Mouse (Mus musculus) kidney, adult 9 months (tissue): ENCODE results near the gene Mcmbp.
"Not testable (repeated sequence)": the region's sequence is repeated elsewhere in the genome, so short reads cannot be mapped to it uniquely, and the experiment has no call there.

ENCODE experiments used
- DNase-seq: peaks from one replicate; pipeline ENCODE4 v3.0.0; 2022

Gene Mcmbp

DNA sequence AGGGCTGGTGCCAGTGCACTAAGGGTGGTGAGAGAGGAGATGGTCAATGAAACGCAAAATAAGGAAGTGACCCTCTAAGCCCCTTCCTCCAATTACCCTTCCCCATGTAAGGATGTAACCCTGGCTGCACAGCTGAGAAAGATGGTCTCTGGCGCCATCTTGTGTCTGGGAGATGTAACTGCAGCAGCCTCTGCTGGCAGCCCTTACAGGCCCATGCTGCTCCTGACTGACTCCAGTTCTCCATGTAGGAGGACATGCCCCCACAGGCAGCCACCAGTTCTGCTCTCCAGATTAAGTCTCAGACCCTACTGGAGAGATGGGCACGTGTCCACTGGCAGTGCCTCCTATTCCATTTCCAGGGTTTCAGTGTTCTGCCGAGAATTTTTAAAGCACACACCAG, 34.6 kb downstream of the Mcmbp start:
- DNase-seq = peak; percentile 68

DNA sequence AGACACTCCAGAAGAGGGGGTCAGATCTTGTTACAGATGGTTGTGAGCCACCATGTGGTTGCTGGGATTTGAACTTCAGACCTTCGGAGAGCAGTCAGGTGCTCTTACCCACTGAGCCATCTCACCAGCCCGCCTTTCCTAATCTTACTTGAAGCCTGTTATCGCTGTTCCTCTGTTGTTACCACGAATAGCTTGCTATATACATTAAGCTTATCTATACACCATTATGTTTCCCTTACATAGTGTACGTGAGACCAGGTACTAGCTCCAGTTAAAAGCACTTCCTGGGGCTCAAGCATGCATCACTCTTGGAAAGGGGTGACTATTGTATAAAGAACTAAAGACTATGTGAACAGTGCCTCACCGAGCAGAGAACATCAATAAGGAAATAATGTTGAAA, 40.3 kb downstream of the Mcmbp start:
- DNase-seq = not testable (repeated sequence)

DNA sequence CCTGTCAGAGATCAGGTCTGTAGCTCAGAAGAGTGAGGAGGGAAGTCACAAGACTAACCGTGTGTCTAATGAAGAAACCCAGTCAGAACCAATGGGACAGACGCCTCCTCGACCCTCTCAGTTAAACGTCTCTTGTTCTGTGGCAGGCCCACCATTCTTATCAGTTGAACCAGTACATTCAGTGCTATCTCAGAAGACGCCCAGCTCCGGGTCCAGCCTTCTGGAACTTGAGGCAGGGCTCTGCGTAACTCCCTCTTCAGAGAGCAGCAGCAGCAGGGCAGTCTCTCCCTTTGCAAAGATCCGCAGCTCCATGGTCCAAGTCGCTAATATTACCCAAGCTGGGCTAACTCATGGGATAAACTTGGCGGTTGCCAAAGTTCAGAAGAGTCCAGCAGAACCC, 45.4 kb downstream of the Mcmbp start:
- DNase-seq = no peak

DNA sequence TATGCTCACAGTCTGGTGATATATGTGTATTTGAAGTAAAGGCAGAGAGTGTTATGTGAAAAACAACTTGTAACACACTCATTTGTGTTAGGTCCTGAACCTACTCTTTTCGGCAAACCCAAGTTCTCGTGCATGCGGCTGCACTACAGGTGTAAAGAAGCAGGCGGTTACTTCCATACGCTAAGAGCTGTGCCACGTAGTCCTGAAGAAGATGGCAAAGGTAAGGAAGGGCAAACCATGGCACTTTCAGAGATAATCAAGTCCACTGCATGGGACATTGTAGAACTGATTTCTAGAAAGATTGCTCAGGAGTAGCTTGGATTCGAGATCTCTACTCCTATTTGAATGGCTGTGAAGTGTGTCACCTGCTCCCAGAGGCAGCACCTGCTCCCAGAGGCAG, 48.1 kb downstream of the Mcmbp start:
- DNase-seq = no peak

DNA sequence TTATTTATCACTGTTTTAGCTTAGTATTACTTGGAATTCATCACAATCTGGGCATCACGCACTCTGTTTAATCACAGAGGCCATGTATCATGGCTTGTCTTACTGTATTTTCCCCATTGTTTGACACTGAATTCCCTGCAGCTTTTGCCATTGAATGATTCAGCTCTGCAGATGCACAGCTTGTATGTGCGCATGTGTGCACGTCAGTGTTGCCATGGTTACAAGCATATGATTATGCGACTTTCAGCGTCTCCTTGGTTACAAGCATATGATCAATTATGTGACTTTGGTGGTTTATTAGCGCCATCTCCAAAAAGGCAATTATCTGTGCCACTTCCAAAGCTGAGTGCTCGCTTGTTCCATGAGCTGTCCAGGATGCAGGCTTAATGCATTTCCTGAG, 49.5 kb downstream of the Mcmbp start:
- no peak for DNase-seq

DNA sequence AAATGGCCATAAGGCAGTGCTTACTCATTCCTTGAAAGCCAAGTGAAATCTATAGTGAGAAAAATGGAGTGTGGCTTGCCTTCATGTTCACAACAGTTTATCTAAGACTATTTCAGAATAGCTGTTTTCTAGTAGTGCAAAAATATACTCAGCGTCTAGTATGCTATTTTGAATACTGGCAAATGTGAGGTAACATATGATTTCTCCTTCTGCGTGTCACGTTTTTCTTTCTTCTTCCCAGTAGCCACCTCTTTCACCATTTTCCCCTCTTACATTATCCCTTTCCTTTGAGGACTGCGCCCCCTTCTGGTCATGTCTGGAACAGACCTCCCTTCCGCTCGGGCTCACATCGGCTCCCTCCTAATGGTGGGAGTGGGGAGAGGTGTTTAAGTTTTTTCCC, 50.2 kb downstream of the Mcmbp start:
- peak; percentile 84 for DNase-seq

DNA sequence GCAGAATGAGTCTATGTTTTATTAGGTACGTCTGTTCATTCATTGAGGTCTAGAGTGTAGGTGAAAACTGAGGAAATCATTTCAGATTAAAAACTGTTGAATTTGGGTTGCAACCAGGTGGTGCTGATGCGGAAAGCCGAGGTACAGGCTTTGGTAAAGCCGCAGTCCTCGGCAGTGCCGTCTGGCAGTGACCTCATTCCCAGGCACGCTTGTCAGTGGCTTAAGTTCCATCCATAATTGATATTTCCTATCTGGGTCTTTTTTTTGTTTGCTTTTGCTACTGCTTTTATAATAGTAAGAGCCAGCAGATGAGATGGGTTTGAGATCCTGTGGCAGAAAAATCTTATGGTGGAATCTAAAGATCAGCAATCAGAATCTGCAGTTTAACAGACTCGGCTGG, 50.9 kb downstream of the Mcmbp start:
- DNase-seq = no peak

DNA sequence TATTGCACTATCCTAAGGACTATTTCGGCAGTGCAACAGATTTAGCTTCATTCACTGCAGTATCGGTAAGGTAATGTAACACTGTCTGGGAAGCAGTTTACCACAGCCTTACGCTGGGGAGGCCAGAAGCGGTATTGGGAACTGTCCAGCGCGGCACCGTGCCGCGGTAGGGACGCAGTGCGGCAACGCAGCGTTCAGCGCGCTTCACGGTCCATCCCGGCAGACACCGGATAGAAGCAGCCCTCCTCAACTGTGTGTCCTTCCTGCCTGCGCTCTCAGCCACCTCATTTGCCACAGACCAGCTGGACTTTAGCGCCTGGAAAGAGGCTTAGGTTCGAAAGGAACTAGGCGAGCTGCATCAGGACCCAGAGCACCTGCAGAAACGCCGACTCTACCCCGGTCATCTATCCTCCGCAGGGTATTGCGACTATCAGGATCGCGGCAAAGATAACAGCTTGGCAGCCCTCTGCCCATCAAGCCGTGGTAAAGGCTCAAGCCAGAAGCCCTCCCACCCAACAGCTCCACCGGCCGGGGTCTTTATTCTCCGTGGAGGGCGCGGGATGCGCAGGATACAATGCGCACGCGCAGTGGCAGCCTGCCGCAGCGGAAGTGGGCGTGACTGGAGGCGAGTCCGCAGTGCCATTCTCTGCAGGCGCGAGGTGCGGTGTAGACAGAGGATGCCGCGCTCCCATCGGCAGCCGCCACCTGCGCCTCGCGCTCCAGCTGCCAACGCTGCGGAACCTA, 52.3 kb downstream of the Mcmbp start:
- peak; percentile 29 for DNase-seq

DNA sequence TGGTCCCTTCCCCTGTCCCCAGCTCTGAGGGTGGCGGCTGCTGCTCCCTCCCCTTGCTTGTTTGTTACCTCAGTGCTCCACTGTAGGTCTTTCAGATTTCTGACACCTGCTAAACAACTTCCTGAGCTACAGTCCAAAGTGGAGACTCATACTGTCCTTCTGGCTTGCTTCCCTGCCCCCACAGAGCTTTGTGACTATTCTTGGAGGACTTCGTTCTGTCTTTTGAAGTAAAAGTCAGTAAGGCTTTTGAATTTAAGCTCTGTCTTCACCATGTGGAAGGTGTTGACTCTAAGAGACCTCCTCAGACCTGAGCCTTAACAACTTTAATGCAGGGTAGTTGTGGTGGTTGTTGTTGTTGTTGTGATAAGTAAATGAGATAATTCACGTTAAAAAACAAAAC, 61.7 kb downstream of the Mcmbp start:
- peak; percentile 44 for DNase-seq

DNA sequence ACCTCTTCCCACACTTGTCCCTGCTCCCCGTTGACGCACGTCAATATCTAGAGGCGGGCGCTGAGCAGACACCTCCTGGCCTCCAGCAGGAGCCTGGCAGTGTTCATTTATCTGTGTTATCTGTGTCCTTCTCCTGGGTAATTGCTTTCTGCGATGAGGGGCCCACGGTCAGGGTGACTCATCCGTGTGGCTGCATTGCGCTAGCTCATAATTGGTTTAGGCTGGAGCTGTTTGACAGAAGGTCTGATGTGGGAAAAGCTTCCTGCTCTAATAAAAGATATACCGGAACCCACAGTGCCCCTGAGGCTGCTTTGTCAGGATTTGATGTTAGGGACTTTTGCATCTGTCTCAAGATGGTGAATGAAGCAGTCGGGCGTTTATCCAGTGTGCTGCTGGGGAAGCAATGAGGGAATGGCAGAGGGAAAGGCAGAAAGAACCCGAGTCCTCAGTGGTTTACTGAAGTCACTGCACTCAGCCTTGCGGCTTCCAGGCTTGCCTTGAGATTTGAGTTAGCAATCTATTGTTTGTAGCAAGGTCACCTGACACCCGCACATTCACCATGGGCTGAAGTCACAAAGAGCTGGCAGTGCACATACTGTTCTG, 67.8 kb downstream of the Mcmbp start:
- no peak for DNase-seq

DNA sequence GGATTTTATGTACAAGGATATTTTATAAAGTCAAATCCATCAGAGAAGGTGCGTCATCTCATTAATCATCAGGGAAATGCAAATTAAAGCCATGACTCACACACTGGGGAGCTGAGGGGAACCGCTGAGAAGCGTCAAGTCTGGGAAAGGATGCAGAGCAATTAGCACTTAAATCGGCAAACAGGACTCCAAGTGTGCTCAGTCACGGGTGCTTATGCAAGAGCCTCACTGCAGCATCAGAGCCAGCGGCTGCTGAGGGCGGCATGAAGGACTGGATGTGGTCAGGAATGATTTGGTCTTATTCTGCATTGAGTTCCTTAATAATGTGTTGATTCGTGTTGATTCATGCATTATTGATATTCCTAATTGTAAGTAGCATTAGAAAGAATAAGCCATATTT, 68.3 kb downstream of the Mcmbp start:
- DNase-seq = no peak

DNA sequence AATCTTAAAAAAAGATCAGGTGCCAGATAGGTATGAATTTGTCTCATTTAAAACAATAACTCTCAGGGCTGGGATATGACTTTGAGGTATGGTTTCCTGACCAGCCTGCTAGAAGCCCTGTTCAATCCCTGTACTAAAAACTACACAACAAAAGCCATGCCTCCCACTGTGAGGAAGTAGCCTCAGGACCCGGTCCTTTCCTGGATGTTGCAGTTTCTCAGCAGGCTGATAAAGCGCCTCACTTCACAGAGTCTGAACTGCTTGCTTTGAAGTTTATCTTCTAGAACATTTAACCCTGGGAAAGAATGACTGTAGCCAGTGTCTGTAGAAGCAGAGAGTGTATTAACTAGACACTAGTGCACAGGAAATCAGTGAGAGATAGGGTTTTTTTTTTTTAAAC, 71.5 kb downstream of the Mcmbp start:
- DNase-seq = no peak

DNA sequence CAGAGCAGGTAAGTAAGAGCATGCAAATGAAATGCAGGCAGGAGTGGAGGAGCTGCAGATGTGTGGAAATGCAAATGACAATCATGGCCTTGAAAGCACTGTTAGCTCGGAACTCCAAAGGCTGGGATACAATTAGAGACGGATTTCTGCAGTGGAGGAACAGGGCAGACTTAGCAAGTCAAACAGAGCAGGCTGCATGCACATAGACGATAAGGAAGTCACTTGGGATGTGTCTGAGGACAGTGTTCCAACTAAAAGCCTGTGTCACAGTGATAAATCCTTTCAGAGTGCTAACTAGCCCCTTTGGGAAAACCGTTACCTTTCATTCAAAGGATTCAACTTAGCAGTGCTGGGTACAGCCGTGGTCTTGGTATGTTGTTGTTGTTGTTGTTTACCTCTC, 72.5 kb downstream of the Mcmbp start:
- DNase-seq = no peak

DNA sequence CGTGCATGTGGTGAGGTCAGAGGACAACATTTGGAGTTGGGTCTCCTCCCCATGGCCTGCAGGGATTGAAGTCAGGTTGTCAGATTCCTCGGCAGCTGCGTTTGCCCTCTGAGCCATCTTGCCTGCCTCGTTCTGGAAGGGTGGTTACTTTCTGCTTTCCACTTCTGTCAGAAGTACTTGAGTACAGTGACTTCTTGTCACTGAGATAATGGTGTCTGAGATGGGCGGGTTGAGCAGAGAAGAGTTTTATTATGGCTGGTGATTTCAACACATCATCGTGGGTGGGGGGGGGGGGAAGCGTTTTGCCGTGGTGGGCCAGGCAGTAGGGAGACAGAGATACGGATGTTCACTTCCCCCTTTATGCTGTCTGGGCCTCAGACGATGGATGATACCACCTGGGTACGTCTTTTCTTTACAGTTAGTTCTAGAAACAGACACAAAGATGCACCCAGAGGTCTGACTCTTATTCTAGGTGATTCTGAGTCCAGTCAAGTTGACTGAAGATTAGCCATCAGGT, 75.4 kb downstream of the Mcmbp start:
- no peak for DNase-seq

DNA sequence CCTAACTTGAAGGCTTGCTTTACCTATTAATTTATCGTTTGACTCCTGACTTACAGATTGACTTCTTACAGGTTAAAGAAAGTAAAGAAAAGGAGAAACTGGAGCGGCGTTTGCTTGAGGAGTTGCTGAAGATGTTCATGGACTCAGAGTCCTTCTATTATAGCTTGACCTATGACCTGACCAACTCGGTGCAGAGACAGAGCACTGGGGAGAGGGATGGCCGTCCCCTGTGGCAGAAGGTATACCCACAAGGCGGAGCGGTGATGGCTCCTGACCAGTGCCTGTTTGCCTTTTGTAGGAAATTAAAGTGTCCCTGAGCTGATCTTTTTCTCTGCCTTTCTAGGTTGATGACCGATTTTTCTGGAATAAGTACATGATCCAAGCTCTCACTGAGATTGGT, 76.4 kb downstream of the Mcmbp start:
- no peak for DNase-seq

DNA sequence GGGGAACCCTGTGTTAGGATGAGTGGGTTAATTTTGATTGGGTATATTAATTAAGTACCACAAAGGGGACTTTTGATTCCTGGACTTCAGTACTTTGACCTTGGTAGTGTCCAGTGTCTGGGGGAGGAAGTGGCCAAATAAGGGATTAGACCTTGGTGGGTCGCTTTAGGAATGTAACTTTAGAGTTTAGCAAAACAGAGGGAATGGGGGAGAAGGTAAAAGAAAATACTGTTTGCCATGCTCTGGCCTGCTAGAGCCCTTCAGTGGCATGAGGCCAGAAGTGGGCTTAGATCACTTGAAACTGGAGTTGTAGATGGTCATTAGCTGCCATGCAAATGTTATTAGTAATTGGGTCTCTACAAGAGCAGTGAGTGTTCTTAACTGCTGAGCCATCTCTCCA, 83.3 kb downstream of the Mcmbp start:
- DNase-seq = peak; percentile 37
